Mouse (Mus musculus): ENCODE measurements around the gene Acap2. TPM values are rescaled to one million over a fixed set of nuclear protein-coding genes. Genes with fewer than 3 reads are reported as not detected.

The Acap2 gene
- polyA plus RNA-seq, 1 experiment from 2014 or later, result 18.4 TPM

GRCm38 (mm10) chr16:31167934-31168333 lies 33.1 kb downstream of the Acap2 start:
- ATAC-seq (ENCODE audit: low read depth), result no peak
- Histone ChIP-seq H3K4me1 (ENCODE audit: control insufficient read depth, insufficient read depth, low read length) (0 out of 2 replicates have a peak, but pooled peaks cover 2% of the 10 kb centered on the region), H3K9ac (replicated peaks; ENCODE audit: low read depth, low read length) (no peak overlapping the region), H3K27ac (ENCODE audit: low read depth, low read length) (no peak overlapping the region), H3K4me3 (ENCODE audit: low read depth, low read length) (no peak overlapping the region), H3K36me3 (ENCODE audit: control insufficient read depth, insufficient read depth, low read length) (no peaks in the 10 kb centered on the region), H3K4me2 (ENCODE audit: low read depth, low read length) (no peak overlapping the region), H3K9me3 (ENCODE audit: control insufficient read depth, low read length) (no peaks in the 10 kb centered on the region), H3K27me3 (ENCODE audit: control insufficient read depth, insufficient read depth, low read length) (no peaks in the 10 kb centered on the region)
- WGBS, result 55% methylated on average over 7 of the region's 7 CpGs

GRCm38 (mm10) chr16:31167017-31167887 lies 33.8 kb downstream of the Acap2 start:
- 48% methylated on average over 10 of the region's 10 CpGs for WGBS
- 0 out of 2 replicates have a peak, but pooled peaks cover 2% of the 10 kb centered on the region for H3K4me1 ChIP-seq (ENCODE audit: control insufficient read depth, insufficient read depth, low read length)
- no peak overlapping the region for H3K4me2 ChIP-seq (ENCODE audit: low read depth, low read length)
- H3K9ac ChIP-seq (replicated peaks; ENCODE audit: low read depth, low read length), result no peak overlapping the region
- H3K36me3 ChIP-seq (ENCODE audit: control insufficient read depth, insufficient read depth, low read length), result no peaks in the 10 kb centered on the region
- no peaks in the 10 kb centered on the region for H3K9me3 ChIP-seq (ENCODE audit: control insufficient read depth, low read length)
- no peaks in the 10 kb centered on the region for H3K27me3 ChIP-seq (ENCODE audit: control insufficient read depth, insufficient read depth, low read length)
- no peak overlapping the region for H3K4me3 ChIP-seq (ENCODE audit: low read depth, low read length)
- H3K27ac ChIP-seq (ENCODE audit: low read depth, low read length), result no peak overlapping the region
- ATAC-seq (ENCODE audit: low read depth), result no peak

- Histone ChIP-seq H3K4me1 (ENCODE audit: control insufficient read depth, insufficient read depth, low read length) (0 out of 2 replicates have a peak, but pooled peaks cover 2% of the 10 kb centered on the region), H3K27ac (ENCODE audit: low read depth, low read length) (no peak overlapping the region), H3K36me3 (ENCODE audit: control insufficient read depth, insufficient read depth, low read length) (no peaks in the 10 kb centered on the region), H3K9ac (replicated peaks; ENCODE audit: low read depth, low read length) (no peak overlapping the region), H3K4me2 (ENCODE audit: low read depth, low read length) (no peak overlapping the region), H3K4me3 (ENCODE audit: low read depth, low read length) (no peak overlapping the region), H3K9me3 (ENCODE audit: control insufficient read depth, low read length) (no peaks in the 10 kb centered on the region), H3K27me3 (ENCODE audit: control insufficient read depth, insufficient read depth, low read length) (no peaks in the 10 kb centered on the region)
- WGBS, result 52% methylated on average over 4 of the region's 4 CpGs
- ATAC-seq (ENCODE audit: low read depth), result no peak
These were observed 35.1 kb downstream of the Acap2 start for GRCm38 (mm10) chr16:31165907-31166306.

- Histone ChIP-seq H3K9me3 (ENCODE audit: control insufficient read depth, low read length) (no peaks in the 10 kb centered on the region), H3K4me2 (ENCODE audit: low read depth, low read length) (no peak overlapping the region), H3K4me3 (ENCODE audit: low read depth, low read length) (no peak overlapping the region), H3K9ac (replicated peaks; ENCODE audit: low read depth, low read length) (no peak overlapping the region), H3K36me3 (ENCODE audit: control insufficient read depth, insufficient read depth, low read length) (no peaks in the 10 kb centered on the region), H3K27me3 (ENCODE audit: control insufficient read depth, insufficient read depth, low read length) (no peaks in the 10 kb centered on the region), H3K4me1 (ENCODE audit: control insufficient read depth, insufficient read depth, low read length) (0 out of 2 replicates have a peak, but pooled peaks cover 2% of the 10 kb centered on the region), H3K27ac (ENCODE audit: low read depth, low read length) (no peak overlapping the region)
- WGBS, result 49% methylated on average over 4 of the region's 4 CpGs
- ATAC-seq (ENCODE audit: low read depth), result no peak
These were observed 35.6 kb downstream of the Acap2 start for GRCm38 (mm10) chr16:31165467-31165866.

- no peak for ATAC-seq (ENCODE audit: low read depth)
- no peak overlapping the region for H3K9ac ChIP-seq (replicated peaks; ENCODE audit: low read depth, low read length)
- H3K36me3 ChIP-seq (ENCODE audit: control insufficient read depth, insufficient read depth, low read length), result no peaks in the 10 kb centered on the region
- H3K27me3 ChIP-seq (ENCODE audit: control insufficient read depth, insufficient read depth, low read length), result no peaks in the 10 kb centered on the region
- H3K4me1 ChIP-seq (ENCODE audit: control insufficient read depth, insufficient read depth, low read length), result 0 out of 2 replicates have a peak, but pooled peaks cover 2% of the 10 kb centered on the region
- no peak overlapping the region for H3K27ac ChIP-seq (ENCODE audit: low read depth, low read length)
- H3K4me3 ChIP-seq (ENCODE audit: low read depth, low read length), result no peak overlapping the region
- no peaks in the 10 kb centered on the region for H3K9me3 ChIP-seq (ENCODE audit: control insufficient read depth, low read length)
- 89% methylated on average over 4 of the region's 4 CpGs for WGBS
- H3K4me2 ChIP-seq (ENCODE audit: low read depth, low read length), result no peak overlapping the region
These were observed 36.9 kb downstream of the Acap2 start for GRCm38 (mm10) chr16:31164125-31164524.

- no peak for ATAC-seq (ENCODE audit: low read depth)
- Histone ChIP-seq H3K36me3 (ENCODE audit: control insufficient read depth, insufficient read depth, low read length) (no peaks in the 10 kb centered on the region), H3K9ac (replicated peaks; ENCODE audit: low read depth, low read length) (no peak overlapping the region), H3K4me1 (ENCODE audit: control insufficient read depth, insufficient read depth, low read length) (0 out of 2 replicates have a peak, but pooled peaks cover under 1% of the 10 kb centered on the region), H3K4me3 (ENCODE audit: low read depth, low read length) (no peak overlapping the region), H3K4me2 (ENCODE audit: low read depth, low read length) (no peak overlapping the region), H3K27ac (ENCODE audit: low read depth, low read length) (no peak overlapping the region), H3K9me3 (ENCODE audit: control insufficient read depth, low read length) (peaks cover 6% of the 10 kb centered on the region; the same call in 1 of the 2 replicates), H3K27me3 (ENCODE audit: control insufficient read depth, insufficient read depth, low read length) (no peaks in the 10 kb centered on the region)
- 60% methylated on average over 6 of the region's 6 CpGs for WGBS
These were observed 40.6 kb downstream of the Acap2 start for GRCm38 (mm10) chr16:31160486-31160885.

GRCm38 (mm10) chr16:31159491-31159890 lies 41.6 kb downstream of the Acap2 start:
- Histone ChIP-seq H3K4me2 (ENCODE audit: low read depth, low read length) (no peak overlapping the region), H3K27me3 (ENCODE audit: control insufficient read depth, insufficient read depth, low read length) (no peaks in the 10 kb centered on the region), H3K9me3 (ENCODE audit: control insufficient read depth, low read length) (peaks cover 6% of the 10 kb centered on the region; the same call in 1 of the 2 replicates), H3K4me1 (ENCODE audit: control insufficient read depth, insufficient read depth, low read length) (no peaks in the 10 kb centered on the region), H3K4me3 (ENCODE audit: low read depth, low read length) (no peak overlapping the region), H3K27ac (ENCODE audit: low read depth, low read length) (no peak overlapping the region), H3K9ac (replicated peaks; ENCODE audit: low read depth, low read length) (no peak overlapping the region), H3K36me3 (ENCODE audit: control insufficient read depth, insufficient read depth, low read length) (no peaks in the 10 kb centered on the region)
- no peak for ATAC-seq (ENCODE audit: low read depth)
- WGBS, result 31% methylated on average over 2 of the region's 2 CpGs

- no peak overlapping the region for H3K27ac ChIP-seq (ENCODE audit: low read depth, low read length)
- no peaks in the 10 kb centered on the region for H3K4me1 ChIP-seq (ENCODE audit: control insufficient read depth, insufficient read depth, low read length)
- no peak overlapping the region for H3K4me2 ChIP-seq (ENCODE audit: low read depth, low read length)
- H3K36me3 ChIP-seq (ENCODE audit: control insufficient read depth, insufficient read depth, low read length), result no peaks in the 10 kb centered on the region
- ATAC-seq (ENCODE audit: low read depth), result no peak
- H3K4me3 ChIP-seq (ENCODE audit: low read depth, low read length), result no peak overlapping the region
- 96% methylated on average over 4 of the region's 4 CpGs for WGBS
- H3K9ac ChIP-seq (replicated peaks; ENCODE audit: low read depth, low read length), result no peak overlapping the region
- H3K27me3 ChIP-seq (ENCODE audit: control insufficient read depth, insufficient read depth, low read length), result no peaks in the 10 kb centered on the region
- H3K9me3 ChIP-seq (ENCODE audit: control insufficient read depth, low read length), result no peaks in the 10 kb centered on the region
These were observed 51.2 kb downstream of the Acap2 start for GRCm38 (mm10) chr16:31149841-31150240.

- WGBS, result 84% methylated on average over 6 of the region's 6 CpGs
- Histone ChIP-seq H3K27ac (ENCODE audit: low read depth, low read length) (no peak overlapping the region), H3K4me1 (ENCODE audit: control insufficient read depth, insufficient read depth, low read length) (no peaks in the 10 kb centered on the region), H3K9me3 (ENCODE audit: control insufficient read depth, low read length) (no peaks in the 10 kb centered on the region), H3K27me3 (ENCODE audit: control insufficient read depth, insufficient read depth, low read length) (no peaks in the 10 kb centered on the region), H3K4me3 (ENCODE audit: low read depth, low read length) (no peak overlapping the region), H3K36me3 (ENCODE audit: control insufficient read depth, insufficient read depth, low read length) (no peaks in the 10 kb centered on the region), H3K9ac (replicated peaks; ENCODE audit: low read depth, low read length) (no peak overlapping the region), H3K4me2 (ENCODE audit: low read depth, low read length) (no peak overlapping the region)
- ATAC-seq (ENCODE audit: low read depth), result no peak
These were observed 52.2 kb downstream of the Acap2 start for GRCm38 (mm10) chr16:31148891-31149290.

Data from neural tube, embryonic 14.5 days (tissue).